Mouse (Mus musculus) thymus, postnatal 25 days (tissue): Measurements from ENCODE around the gene Htr3b.
"Not testable (repeated sequence)": the region's sequence is repeated elsewhere in the genome, so short reads cannot be mapped to it uniquely, and the experiment has no call there.

ENCODE experiments used
- DNase-seq: peaks from one replicate; pipeline ENCODE4 v3.0.0; 2022

Htr3b gene

DNA sequence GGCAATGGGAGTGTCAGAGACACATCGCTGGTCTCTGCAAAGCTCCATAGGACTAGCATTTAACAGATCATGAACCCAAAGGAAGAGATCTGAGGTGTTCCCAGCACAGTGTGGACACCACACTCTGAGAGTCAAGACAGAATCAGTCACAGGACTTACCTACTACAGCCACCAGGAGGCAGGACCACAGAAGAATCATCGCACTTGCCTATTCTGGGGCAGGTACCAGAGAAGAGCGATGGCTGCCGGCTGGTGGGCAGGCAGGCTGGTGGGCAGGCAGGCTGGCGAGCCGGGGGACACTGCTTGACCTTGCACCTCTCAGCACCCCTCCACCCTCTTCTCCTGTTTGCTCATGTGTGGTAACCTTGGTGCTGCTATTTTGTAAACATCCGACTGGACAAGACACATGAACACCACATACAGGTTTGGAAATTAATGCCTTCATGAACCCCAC, at the start of gene Htr3b:
Htr3b (minus strand) TSS at position 404 of the 454 bp plus-strand sequence.
- peak; percentile 17 for DNase-seq

DNA sequence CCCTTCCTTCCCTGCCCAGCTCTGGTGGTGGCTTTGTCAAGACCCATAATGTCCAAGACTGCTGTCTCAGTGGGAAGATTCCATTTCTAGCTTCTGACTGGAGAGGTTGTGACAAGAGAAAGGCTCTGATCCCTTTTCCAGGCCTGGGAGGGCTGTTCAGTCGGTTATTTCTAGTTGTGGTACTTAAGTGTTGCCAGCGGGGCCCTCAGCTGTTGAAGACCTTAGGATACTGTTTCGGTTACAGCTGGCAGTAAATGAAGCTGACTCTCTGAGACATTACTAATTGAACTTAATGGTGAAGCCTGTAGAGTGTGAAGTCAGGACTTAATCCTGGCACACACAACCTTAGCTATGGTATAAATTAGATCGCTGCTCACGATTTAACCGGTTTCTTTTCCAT, 34.5 kb upstream of the Htr3b start:
- DNase-seq, result no peak

DNA sequence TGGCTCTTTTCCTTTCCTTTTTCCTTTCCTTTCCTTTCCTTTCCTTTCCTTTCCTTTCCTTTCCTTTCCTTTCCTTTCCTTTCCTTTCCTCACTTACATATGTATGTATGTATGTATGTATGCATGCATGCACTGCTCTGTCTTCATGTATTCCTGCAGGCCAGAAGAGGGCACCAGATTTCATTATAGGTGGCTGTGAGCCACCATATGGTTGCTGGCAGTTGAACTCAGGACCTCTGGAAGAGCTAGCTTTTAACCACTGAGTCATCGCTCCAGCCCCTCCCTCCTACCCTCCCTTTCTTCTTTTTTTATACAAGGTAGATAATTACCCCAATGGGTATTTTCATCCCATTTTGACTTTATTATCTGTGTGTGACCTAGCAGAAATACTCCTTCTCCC, 30.9 kb upstream of the Htr3b start:
- no peak for DNase-seq

DNA sequence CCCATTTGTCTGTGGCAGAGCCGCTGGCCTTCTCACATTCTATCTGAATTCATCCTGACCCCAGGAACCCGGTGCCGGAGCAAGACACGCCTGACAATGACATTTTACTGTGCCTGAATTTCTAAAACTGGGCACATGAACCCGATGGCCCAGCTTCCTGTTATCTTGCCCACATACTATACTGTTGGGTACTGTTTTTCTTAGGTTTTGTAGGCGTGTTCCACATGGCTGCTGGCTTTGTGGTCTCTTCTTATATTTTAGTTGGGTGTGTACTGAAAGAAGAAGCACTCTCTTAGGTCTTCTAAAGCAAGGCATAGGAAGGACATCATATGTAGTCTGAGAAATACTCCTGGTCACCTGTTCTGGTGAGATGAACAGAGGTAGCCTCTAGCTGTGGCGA, 30.0 kb upstream of the Htr3b start:
- DNase-seq, result no peak

- DNase-seq, result no peak
Observed at GRCm38 (mm10) chr9:48991671-48992070, 26.9 kb upstream of the Htr3b start.

DNA sequence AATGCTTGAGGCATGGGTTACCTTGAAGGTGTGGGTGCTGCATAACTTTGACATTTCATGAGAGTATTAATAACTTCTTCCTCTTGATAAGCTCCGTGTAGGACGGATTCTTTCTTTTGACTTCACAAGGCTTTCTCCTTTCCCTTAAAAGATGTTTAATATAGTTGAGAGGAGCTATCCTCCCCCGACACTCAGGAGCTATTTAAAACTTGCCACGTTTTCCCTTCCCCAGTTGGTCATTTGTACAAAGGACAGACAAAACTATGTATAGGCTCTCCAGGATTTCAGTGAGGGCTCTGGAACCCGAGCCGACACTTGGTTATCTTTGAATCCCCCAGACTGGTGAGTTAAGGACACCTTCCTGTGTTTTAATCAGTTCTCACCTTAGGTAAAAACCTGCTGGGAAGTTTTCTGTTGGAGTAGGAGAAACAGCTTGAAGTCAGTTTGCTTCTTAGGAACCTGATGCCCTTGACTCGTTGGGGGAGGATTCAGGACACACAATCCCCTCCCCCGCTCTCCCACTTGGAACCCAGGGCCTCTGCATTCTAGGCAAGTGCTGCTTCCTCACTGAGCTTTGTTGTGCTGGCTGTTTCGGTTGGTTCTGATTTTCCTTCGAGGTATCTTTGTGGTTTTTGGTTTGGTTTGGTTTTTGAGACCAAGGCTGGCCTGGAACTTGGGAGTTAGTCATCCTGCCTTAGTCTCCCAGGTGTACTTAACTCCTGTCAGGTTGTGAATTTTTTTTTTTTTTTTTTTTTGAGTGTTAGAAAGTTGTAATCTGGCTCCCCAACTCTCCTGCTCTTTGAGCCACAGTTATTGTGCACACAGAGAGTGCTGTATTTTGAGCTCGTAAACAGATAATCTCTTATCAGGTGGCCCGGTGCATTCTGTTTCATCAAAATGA, 22.7 kb upstream of the Htr3b start:
- no peak for DNase-seq

DNA sequence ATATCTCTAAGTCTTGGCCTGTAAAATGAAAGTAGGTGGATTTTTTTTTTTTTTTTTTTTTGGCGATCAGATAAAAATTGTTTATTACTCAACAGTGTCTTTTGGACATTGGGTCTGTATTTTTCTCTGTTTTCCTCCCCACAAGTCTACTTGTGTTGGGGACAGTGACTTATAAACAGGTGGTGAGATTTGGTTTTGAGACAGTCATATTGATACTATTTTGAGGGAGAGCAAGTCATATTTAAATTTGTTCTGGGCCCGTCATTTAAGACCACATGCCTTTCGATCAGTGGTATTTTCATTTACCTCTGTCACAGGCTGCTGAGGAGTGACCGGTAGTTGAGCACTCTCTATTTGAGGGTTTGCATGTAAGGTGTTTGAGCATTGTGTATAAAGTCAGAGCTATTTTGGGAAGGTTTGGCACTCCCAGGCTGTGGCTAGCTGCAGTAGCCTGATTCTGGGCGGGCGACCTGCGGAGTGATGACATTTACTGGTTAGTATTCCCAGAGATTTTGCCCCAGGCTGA, 21.9 kb upstream of the Htr3b start:
- no peak for DNase-seq

DNA sequence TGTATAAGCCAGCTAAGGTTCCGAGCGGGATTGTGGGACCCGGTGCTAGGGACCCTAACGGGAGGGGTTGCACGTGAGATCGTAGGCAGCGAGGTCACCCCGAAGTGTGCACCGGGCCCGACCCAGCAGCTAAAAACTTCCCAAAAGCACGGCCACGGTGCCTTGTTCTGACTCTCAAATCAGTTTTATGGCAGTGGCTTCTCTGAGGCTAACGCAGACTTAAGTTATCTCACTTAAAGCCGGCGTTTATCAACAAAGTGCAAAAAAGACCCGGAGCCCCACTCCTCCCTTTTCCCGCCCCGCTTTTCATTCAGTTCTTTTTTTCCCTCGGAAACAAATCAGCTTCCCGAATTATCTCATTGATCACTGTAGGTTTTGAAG, 20.9 kb upstream of the Htr3b start:
- DNase-seq, result no peak

DNA sequence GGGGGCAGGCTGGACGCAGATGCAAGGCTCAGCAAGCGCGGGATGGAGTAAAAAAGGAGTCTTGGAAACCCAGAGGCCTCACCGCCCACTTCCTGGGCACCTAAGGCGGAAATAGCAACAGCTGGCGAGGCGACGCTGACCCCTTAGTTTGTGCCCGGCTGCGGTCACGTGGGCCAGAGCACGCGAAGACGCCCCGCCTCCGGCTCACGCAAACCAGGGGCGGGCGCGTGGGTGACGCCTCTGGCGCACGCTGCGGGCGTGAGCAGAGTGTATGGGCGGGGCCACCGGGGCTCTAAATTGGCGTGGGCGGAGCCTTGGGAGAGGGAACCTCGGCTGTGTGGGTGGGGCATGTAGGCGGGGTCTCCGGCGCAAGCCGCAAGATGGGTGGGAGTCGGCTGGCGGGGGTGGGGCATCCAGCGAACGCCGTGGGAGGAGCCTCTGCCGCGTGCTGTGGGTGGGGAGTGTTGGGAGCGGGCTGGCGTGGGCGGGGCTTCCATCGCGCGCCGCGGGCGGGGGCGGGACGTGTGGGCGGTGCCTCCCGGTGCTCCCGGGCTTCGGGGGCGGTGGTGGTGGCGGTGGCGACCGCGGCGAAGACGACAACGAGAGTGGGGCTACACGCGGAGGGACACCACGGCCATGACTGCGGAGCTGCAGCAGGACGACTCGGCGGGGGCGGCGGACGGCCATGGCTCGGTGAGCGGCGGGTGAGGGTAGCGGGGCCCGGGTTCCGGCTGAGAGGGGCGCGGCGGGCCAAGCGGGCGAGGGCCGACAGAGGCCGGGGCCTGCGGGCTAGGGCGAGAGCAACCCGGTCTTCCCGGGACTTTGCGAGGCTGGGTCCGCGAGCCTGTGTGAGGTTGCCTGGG, 20.3 kb upstream of the Htr3b start, which contains the start of gene Usp28:
Usp28 (plus strand) TSS at position 531 of the 863 bp plus-strand sequence.
- DNase-seq, result peak; percentile 100

- peak; percentile 12 for DNase-seq
Observed at GRCm38 (mm10) chr9:48984320-48984844, 19.6 kb upstream of the Htr3b start.

DNA sequence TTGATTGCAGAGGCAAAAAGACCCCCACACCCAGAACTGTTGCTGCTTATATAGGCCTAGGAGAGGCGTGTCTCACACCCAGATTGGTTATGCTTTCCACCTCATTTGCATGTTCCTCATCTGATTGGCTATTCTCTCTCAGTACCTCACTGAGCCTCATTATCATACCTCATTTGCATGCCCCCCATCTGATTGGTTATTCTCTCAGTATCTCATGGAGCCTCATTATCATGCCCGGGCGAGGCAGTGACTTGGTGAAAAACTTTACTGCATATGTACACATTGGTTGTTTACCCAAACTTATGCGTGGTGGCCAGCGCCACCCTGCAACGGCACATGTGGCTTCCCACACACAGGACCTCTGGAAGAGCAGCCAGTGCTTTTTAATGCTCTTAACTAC, 19.0 kb upstream of the Htr3b start:
- DNase-seq, result not testable (repeated sequence)

- DNase-seq, result no peak
Observed at GRCm38 (mm10) chr9:48981827-48982226, 17.0 kb upstream of the Htr3b start.

DNA sequence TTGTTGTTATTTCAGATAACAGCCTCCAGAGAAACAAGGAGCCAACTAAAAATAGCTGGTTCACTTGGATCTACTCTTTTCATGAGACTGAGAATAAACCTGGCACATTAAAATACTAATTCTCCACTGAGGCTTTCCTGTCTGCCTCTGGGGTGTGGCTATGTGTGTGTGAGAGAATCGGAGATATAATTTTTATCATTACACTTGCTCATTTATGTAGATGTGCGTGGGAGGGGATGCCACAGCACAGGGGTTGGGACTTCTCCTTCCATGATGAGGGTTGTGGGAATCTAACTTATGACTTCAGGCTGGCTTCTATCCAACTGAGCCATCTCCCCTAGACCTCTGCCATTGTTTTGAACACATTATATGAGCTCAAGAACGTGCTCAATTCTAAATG, 16.0 kb upstream of the Htr3b start:
- DNase-seq, result no peak

- DNase-seq, result no peak
Observed at GRCm38 (mm10) chr9:48980371-48980770, 15.6 kb upstream of the Htr3b start.

DNA sequence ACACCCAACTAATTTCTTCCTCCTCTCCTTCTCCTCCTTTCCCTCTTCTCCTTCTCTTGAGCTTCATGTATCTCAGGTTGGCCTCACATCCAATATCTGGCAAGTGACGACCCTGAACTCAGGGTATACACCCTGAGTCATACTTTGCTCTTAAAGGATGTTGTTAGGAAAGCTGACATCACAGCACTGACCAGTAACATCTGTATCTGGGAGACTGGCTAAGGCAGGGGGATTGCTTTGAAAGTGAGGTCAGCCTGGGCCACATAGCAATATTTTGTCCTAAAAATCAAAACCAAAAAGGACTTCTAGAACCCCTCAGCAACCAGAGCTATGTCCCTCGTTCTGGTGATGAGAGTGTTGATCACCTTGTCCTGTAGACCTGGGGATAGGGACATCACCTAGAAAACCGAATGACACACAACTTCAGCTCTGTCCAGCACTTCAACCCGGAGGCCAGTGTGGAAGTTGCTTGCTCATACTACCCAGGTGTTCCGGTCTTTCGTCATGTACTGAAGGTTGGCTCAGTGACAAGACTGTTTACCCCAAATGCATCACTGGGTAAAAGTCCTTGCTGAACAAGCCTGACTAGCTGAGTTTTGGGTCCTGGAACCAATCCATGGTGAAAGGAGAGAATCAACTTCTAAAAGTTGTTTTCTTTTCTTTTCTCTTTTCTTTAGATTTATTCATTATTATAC, 12.0 kb upstream of the Htr3b start:
- DNase-seq, result no peak

- peak; percentile 21 for DNase-seq
Observed at GRCm38 (mm10) chr9:48972494-48972893, 7.7 kb upstream of the Htr3b start.

DNA sequence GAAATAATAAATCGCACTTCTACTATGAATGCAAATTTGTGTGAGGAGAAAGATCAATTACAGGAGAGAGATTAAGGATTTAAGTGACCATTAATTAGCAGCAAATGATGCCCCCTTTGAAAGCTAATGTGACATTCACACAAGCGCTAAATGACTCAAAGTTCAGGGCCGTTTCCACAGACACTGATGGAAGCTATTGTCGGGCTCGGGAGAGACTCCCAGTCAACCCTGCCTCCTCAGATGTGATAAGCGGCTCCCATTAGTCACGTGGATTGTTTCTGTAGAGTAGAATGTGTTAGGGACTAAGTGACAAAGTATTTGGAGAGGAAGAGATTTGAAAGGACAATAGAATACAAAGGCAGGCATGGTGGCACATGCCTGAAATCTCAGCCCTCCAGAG, 2.7 kb downstream of the Htr3b start:
- no peak for DNase-seq

- DNase-seq, result no peak
Observed at GRCm38 (mm10) chr9:48961314-48961713, 3.5 kb downstream of the Htr3b start.

DNA sequence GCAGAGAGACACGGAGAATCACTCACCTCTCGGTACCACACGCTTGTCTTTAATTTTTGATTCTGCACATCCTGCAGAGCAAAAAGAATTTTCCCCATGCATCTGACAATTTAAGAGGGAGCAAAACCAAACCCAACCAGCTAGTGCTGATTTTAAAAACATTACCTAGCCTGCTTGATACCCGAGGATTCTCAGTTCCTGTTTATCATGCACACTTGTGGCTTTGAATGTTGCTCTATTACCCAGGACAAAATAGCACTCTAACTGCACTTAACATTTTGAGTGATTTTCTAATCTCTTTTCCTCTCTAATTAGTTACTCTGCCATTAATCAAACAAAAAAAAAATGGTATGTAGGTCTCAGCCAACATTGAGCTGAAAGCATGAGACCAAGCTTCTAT, 17.2 kb downstream of the Htr3b start:
- no peak for DNase-seq

GRCm38 (mm10) chr9:48942349-48942748, 22.4 kb downstream of the Htr3b start:
- no peak for DNase-seq

DNA sequence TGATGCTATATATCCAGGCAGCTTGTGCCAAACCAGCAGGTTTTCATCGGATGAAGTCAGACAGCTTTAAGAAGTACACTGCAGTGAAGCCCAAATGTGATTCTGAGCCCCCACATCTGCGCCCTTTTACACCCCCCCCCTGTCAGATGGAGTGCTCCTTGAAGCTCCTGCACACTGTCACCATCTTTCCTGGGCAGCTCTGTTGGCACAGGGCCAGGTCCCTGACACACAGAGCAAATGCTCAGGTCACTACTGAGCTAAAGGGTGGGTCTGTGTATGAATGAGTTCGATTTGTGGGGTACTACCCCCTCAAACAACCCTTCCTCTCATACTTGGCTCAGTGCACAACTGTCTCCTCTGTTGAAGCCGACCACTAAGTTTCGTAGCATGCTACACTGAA, 35.4 kb downstream of the Htr3b start:
- DNase-seq, result no peak

- DNase-seq, result no peak
Observed at GRCm38 (mm10) chr9:48928781-48929180, 36.0 kb downstream of the Htr3b start.
